Mouse (Mus musculus) kidney, embryonic 15.5 days (tissue): ENCODE measurements around the gene Ogt. TPM values are rescaled to one million over a fixed set of nuclear protein-coding genes. Genes with fewer than 3 reads are reported as not detected.

Experiments
- ATAC-seq: fragments of 200-750 bp; cut with Nextera tagmentation; replicated peaks from 2 replicates; pipeline ENCODE4 v1.8.0; 2017; ENCODE audit warnings: moderate TSS enrichment; ENCODE audit not compliant: low FRiP score
- H3K27ac ChIP-seq: fragments of 300-500 bp; sonication (generic); 2 replicates; pipeline ENCODE4 v1.5.1; 2015; ENCODE audit warnings: mild to moderate bottlenecking, inconsistent platforms
- H3K27me3 ChIP-seq: fragments of 300-500 bp; sonication (generic); 2 replicates; pipeline ENCODE4 v1.6.1; 2015; ENCODE audit warnings: inconsistent platforms
- H3K36me3 ChIP-seq: fragments of 300-500 bp; sonication (generic); 2 replicates; pipeline ENCODE4 v1.6.1; 2015; ENCODE audit warnings: inconsistent platforms
- H3K4me1 ChIP-seq: fragments of 300-500 bp; sonication (generic); 2 replicates; pipeline ENCODE4 v1.6.1; 2015; ENCODE audit warnings: inconsistent platforms
- H3K4me2 ChIP-seq: fragments of 300-500 bp; sonication (generic); 2 replicates; pipeline ENCODE4 v1.6.1; 2015; ENCODE audit warnings: moderate library complexity, mild to moderate bottlenecking, inconsistent platforms
- H3K4me3 ChIP-seq: fragments of 300-500 bp; sonication (generic); replicated peaks from 2 replicates; pipeline ENCODE4 v1.5.1; 2015; ENCODE audit warnings: mild to moderate bottlenecking, inconsistent platforms
- H3K9ac ChIP-seq: fragments of 300-500 bp; sonication (generic); 2 replicates; pipeline ENCODE4 v1.6.1; 2015; ENCODE audit warnings: mild to moderate bottlenecking, inconsistent platforms
- H3K9me3 ChIP-seq: fragments of 300-500 bp; sonication (generic); replicated peaks from 2 replicates; pipeline ENCODE4 v1.6.1; 2016; ENCODE audit warnings: inconsistent platforms
- WGBS: fragments of 180-500 bp; shearing (Covaris S2); methylation state at CpG from one replicate; pipeline ENCODE4 v1.1.7; 2015; ENCODE audit warnings: mixed read lengths; 5-methylcytosine and 5-hydroxymethylcytosine counted together
- polyA plus RNA-seq: library from polyadenylated mRNA; unstranded; fragments of >200 nt; fragmentation: Nextera tagmentation; extraction: Ambion mirVana; gene quantifications from 2 replicates; pipeline ENCODE4 v1.2.1, GENCODE M21; 2015

The Ogt gene
- 155 and 157 TPM in 2 replicates for polyA plus RNA-seq

DNA sequence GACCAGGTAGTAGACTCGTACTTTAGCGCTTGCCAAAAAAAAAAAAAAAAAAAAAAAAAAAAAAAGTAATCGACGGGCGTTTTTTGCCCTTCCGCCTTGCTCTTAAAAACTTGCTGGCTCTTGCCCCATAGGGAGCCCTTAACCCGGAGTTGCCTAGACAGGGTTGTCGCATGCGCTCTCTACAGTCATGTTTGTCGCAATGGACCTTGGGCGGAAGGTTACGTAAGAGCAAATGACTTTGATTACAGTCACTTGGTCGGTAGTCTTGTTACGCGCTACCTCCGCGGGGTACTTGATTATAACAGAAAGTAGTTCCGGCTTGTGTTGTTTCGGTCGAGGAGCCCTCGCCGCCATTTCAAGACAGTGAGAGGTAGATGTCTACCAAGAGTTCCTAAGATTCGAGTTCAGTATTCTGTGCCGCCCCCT, at the start of gene Ogt:
TSS of gene Ogt (plus strand) at position 320 of the 426 bp plus-strand sequence.
- peak within 1 kb of the TSS; percentile 72 for H3K9ac ChIP-seq
- H3K4me1 ChIP-seq, result 0 out of 2 replicates have a peak, but pooled peaks cover 4% of the 10 kb centered on the region
- H3K9me3 ChIP-seq, result no peaks in the 10 kb centered on the region
- H3K27ac ChIP-seq, result peak within 1 kb of the TSS; percentile 86
- H3K36me3 ChIP-seq, result peaks cover 5% of the 10 kb centered on the region; the same call in 1 of the 2 replicates
- WGBS, result 16% methylated on average over 24 of the region's 24 CpGs
- peak; percentile 94 for ATAC-seq
- peak within 1 kb of the TSS; percentile 57 for H3K4me2 ChIP-seq
- H3K4me3 ChIP-seq, result peak within 1 kb of the TSS; percentile 69
- H3K27me3 ChIP-seq, result peaks cover 55% of the 10 kb centered on the region

DNA sequence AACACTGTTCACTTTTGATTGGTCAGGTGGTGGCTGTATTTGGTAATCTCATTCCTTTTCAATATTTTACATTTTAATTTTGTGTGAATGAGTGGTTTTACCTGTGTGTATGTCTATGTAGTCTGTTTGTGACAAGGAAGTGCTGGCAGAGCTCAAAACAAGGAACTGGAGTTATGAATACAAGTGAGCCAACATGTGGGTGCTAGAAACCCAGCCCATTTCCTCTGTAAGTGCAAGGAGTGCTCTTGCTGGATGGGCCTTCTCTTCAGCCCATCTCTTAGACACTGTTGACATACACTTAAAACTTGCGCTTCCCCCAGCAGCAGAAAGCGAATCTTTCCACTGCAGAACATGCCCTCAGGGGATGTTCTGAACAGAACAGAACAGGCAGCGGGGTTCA, 23.7 kb upstream of the Ogt start:
- Histone ChIP-seq H3K27ac (no peak overlapping the region), H3K27me3 (peaks cover 24% of the 10 kb centered on the region; the same call in 1 of the 2 replicates), H3K4me1 (no peaks in the 10 kb centered on the region), H3K9ac (no peak overlapping the region), H3K9me3 (no peaks in the 10 kb centered on the region), H3K4me3 (no peak overlapping the region), H3K36me3 (no peaks in the 10 kb centered on the region), H3K4me2 (no peak overlapping the region)
- 88% methylated on average over 3 of the region's 3 CpGs for WGBS
- ATAC-seq, result no peak

DNA sequence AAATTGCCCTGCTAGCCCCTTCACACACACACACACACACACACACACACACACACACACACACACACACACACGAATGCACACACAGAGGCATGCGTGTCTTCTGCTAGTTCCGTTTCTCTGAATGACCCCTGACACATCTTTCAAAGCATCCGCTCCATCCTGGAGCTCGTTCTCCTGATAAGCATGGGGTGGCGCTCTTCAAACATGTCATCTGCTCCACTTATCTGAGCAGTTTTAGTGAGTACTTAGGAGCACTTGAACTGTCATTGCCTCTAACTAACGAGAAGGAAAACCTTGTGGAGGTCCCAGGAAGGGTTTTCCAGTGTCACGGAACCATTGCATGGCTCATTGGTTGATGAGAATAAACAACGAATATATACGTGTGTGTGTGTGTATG, 22.0 kb upstream of the Ogt start:
- no peak overlapping the region for H3K9ac ChIP-seq
- H3K27me3 ChIP-seq, result peaks cover 20% of the 10 kb centered on the region; the same call in 1 of the 2 replicates
- no peaks in the 10 kb centered on the region for H3K9me3 ChIP-seq
- no peak for ATAC-seq
- H3K36me3 ChIP-seq, result no peaks in the 10 kb centered on the region
- no peak overlapping the region for H3K4me2 ChIP-seq
- WGBS, result 67% methylated on average over 10 of the region's 10 CpGs
- H3K4me1 ChIP-seq, result no peaks in the 10 kb centered on the region
- H3K4me3 ChIP-seq, result no peak overlapping the region
- H3K27ac ChIP-seq, result no peak overlapping the region

DNA sequence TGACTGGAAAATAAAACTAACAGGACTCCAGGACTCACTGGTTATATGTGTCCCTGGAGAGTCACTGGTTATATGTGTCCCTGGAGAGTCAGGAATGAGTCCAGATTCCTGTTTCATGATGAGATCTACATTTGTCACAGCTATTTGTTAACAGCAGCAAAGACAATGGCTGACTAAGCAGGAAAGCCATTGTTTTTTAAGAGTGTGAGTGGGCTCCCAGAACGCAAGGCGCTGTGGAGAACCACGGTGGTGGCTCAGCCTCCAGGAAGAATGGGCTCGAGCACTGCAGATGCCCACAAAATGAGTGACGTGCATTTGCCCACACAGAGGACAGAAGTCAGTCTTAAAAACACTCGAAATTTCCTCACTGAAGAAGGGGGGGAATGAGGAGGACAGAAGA, 19.5 kb upstream of the Ogt start:
- Histone ChIP-seq H3K4me1 (no peaks in the 10 kb centered on the region), H3K27ac (no peak overlapping the region), H3K4me2 (no peak overlapping the region), H3K4me3 (no peak overlapping the region), H3K36me3 (no peaks in the 10 kb centered on the region), H3K27me3 (peaks cover 15% of the 10 kb centered on the region; the same call in 1 of the 2 replicates), H3K9ac (no peak overlapping the region), H3K9me3 (no peaks in the 10 kb centered on the region)
- 59% methylated on average over 6 of the region's 6 CpGs for WGBS
- ATAC-seq, result no peak

DNA sequence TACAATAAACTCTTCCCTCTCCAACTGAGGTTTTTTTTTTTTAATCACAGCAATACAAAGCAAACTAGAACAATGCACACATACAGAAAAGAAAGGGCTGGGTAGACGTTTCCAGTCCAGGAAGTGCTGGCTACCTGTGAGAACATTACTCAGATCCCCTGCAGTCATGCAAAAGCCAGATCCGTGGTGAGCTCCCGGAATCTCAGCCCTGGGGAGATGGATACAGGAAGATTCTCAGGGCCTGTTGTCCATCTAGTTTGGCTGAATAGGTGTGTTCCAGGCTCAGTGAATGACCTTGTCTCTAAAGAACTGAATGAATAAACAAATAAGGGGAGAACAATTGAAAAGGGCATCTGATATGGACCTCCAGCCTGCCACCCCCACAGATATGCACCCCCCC, 17.3 kb upstream of the Ogt start:
- no peaks in the 10 kb centered on the region for H3K36me3 ChIP-seq
- WGBS, result 67% methylated on average over 3 of the region's 3 CpGs
- ATAC-seq, result no peak
- H3K9ac ChIP-seq, result no peak overlapping the region
- H3K4me3 ChIP-seq, result no peak overlapping the region
- H3K27ac ChIP-seq, result no peak overlapping the region
- H3K4me2 ChIP-seq, result no peak overlapping the region
- H3K9me3 ChIP-seq, result no peaks in the 10 kb centered on the region
- no peaks in the 10 kb centered on the region for H3K4me1 ChIP-seq
- H3K27me3 ChIP-seq, result peaks cover 12% of the 10 kb centered on the region; the same call in 1 of the 2 replicates

DNA sequence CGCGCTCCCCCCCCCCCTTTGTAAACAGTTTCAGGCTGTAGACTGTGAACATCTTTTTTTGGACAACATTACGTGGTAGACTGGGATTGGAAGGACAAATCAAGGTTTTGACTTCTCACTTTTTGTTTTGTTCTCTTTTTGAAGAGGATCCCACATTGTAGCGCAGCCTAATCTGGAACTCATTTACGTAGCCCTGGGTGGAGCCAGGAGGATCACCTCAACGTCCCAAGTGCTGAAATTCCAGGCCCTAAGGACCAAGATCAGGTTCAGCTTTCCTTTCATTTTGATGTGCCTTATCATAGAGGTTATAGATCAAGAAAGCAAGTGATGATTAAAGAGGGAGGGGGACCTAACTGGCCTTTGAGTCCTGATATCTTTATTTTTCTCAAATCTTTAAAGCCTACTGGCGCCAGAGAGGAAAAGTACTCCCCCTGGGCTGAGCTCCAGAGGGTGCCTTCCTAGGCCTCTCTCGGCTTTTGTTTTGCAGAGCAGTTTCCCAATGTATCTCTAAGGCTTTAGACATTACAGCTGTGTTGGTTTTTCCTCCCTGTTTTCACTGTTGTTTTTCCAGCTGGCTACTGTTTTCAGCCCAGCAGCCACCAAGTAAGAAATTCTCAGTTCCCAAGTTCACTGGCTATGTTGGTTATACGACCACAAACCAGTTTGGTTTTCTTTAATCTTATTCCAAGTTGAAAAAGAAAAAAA, 2.9 kb upstream of the Ogt start:
- ATAC-seq, result no peak
- Histone ChIP-seq H3K36me3 (no peaks in the 10 kb centered on the region), H3K4me1 (no peaks in the 10 kb centered on the region), H3K4me2 (no peak overlapping the region), H3K9ac (no peak overlapping the region), H3K4me3 (no peak overlapping the region), H3K27me3 (peaks cover 48% of the 10 kb centered on the region), H3K27ac (peak overlapping the region; percentile 27; the same call in 1 of the 2 replicates), H3K9me3 (no peaks in the 10 kb centered on the region)
- WGBS, result 33% methylated on average over 8 of the region's 9 CpGs

DNA sequence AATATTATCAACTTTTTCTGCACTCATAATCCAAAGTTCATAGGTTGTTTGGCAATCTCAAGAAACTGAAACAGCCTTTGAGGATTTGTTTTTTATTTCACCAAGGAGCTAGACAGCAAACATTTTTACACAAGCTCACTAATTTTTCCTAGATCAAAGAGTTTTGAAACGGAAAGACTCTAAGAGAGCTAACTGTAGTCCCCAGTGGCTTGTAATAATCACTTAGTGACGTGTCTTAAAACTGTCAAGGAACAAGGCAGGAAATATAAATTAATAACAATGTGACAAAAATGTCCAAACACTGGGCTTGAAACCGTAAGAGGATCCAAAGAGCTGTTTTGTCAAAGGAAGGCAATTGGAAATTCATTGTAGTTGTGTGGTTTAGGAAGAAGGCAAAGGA, 1.0 kb upstream of the Ogt start:
- H3K36me3 ChIP-seq, result peaks cover 2% of the 10 kb centered on the region; the same call in 1 of the 2 replicates
- H3K9ac ChIP-seq, result no peak overlapping the region
- H3K27me3 ChIP-seq, result peaks cover 53% of the 10 kb centered on the region
- no peak for ATAC-seq
- H3K4me2 ChIP-seq, result peak overlapping the region; percentile 53
- peak overlapping the region; percentile 69; the same call in 1 of the 2 replicates for H3K4me3 ChIP-seq
- 26% methylated on average over 3 of the region's 3 CpGs for WGBS
- H3K9me3 ChIP-seq, result no peaks in the 10 kb centered on the region
- H3K4me1 ChIP-seq, result 0 out of 2 replicates have a peak, but pooled peaks cover 4% of the 10 kb centered on the region
- H3K27ac ChIP-seq, result 0 out of 2 replicates have a peak overlapping the region, but pooled peaks have one; percentile 6

DNA sequence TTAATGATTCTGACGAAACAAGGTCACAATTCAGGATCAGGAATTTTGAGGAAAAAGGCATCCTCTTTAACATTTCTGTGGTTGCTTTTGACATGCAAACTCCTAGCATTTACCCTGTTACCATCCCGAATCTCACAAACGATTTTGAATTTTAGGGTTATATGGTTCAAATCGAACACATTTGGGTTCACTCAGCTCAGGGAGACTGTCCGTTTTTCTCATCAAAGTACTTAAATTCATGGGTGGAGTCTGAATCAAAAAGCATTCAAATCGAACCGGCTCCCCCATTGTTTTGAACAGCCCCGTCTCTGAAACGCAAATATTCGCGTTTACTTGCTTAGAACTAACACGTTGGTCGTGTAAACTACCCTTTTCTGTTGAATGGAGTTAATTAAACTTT, 554 bp upstream of the Ogt start:
- Histone ChIP-seq H3K4me1 (0 out of 2 replicates have a peak, but pooled peaks cover 4% of the 10 kb centered on the region), H3K9ac (peak overlapping the region; percentile 38; the same call in 1 of the 2 replicates), H3K27ac (peak overlapping the region; percentile 73), H3K27me3 (peaks cover 55% of the 10 kb centered on the region), H3K9me3 (no peaks in the 10 kb centered on the region), H3K36me3 (peaks cover 5% of the 10 kb centered on the region; the same call in 1 of the 2 replicates), H3K4me2 (peak overlapping the region; percentile 53), H3K4me3 (peak overlapping the region; percentile 69)
- WGBS, result 14% methylated on average over 13 of the region's 13 CpGs
- no peak for ATAC-seq

DNA sequence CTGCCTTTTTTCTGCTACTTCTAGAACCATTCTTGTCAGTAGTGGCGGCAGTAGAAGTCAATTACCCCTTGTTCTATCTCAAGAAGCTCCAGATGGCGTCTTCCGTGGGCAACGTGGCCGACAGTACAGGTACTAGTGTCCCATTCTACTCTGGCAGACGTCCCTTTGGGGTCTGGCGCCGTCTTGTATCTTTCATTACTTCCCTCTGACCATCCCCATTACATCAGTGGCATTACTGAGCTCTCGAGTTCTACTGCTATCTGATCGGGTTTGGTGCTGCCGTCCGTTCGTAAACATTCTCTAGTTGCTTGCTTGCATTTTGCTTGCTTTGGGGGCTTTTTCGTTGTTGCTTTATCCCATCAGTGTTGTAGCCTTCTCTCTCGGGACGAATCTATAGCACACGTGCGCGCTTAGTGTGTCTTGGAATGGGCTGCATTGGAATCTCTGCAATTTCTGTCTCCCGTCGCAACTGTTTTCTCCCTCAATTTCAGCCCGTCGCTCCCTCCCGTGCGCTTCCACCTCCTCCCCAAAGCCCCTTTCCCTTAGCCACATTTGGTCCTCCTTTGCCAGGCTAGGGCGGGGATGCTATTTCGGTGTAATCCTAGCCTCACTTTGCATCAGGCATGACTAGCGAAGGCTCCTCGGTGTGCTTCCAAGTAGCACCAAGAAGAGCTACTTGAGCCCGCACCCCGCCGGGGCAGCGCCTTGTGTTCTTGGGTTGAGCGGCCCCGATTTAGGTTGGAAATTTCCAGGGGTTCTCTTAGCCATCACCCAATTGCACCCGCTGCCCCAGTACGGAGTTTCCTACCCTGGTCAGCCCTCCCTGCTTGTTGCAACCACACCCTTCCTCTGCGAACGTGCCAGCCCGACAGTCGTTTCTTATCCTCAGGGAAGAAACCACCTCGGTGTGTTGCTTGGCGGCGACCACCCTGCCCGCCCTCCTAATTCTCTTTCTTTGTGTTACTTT, 617 bp downstream of the Ogt start:
- H3K4me1 ChIP-seq, result 0 out of 2 replicates have a peak, but pooled peaks cover 4% of the 10 kb centered on the region
- no peaks in the 10 kb centered on the region for H3K9me3 ChIP-seq
- ATAC-seq, result peak; percentile 61
- H3K27me3 ChIP-seq, result peaks cover 53% of the 10 kb centered on the region
- H3K9ac ChIP-seq, result peak overlapping the region; percentile 72
- H3K4me3 ChIP-seq, result peak overlapping the region; percentile 69
- peak overlapping the region; percentile 86 for H3K27ac ChIP-seq
- H3K4me2 ChIP-seq, result peak overlapping the region; percentile 57
- H3K36me3 ChIP-seq, result peaks cover 8% of the 10 kb centered on the region; the same call in 1 of the 2 replicates
- 16% methylated on average over 45 of the region's 45 CpGs for WGBS

DNA sequence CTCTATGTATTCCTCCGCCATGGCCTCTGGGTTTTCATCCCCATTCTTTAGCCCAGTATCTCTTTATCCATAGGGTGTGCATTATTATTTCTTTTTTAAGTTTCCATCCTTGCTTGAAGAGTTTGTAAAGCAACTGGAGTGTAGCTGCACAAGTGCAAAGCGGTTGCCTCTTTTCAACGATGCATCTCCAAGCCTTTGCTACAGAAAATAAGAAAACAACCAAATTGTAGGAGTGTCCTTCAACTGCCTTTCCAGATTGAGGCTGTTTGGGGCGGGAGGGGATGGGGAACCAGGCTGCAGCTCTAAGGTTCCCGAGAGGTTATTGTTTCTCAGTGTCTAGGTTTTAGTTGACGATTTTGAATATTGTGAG, 1.3 kb downstream of the Ogt start:
- peak overlapping the region; percentile 69 for H3K4me3 ChIP-seq
- H3K9ac ChIP-seq, result peak overlapping the region; percentile 72
- H3K27me3 ChIP-seq, result peaks cover 48% of the 10 kb centered on the region
- peak overlapping the region; percentile 57 for H3K4me2 ChIP-seq
- no peak for ATAC-seq
- peak overlapping the region; percentile 86 for H3K27ac ChIP-seq
- 0 out of 2 replicates have a peak, but pooled peaks cover 4% of the 10 kb centered on the region for H3K4me1 ChIP-seq
- peaks cover 10% of the 10 kb centered on the region; the same call in 1 of the 2 replicates for H3K36me3 ChIP-seq
- H3K9me3 ChIP-seq, result no peaks in the 10 kb centered on the region
- WGBS, result 11% methylated on average over 6 of the region's 6 CpGs

DNA sequence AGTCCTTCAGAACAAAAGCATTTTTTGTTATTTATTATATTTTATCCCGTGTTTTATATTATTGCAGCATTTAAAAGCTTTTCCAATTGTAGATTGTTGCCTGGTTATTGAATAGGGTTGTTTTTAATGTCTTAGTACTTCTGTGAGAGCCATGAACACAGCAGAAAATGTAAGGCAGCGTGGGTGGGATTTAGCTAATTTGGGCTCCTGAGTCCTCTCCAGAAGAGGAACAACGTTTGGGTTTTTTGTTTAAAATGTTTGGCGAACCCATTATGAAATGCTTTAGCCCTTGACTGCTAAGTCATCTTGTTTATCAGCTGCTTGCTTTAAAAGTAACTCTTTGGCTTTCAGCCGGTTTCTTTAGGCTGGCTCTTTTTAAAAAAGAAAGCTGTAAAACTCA, 2.2 kb downstream of the Ogt start:
- no peak overlapping the region for H3K27ac ChIP-seq

More for the DNA sequence above, 2.2 kb downstream of the Ogt start:
- peak overlapping the region; percentile 57 for H3K4me2 ChIP-seq
- peaks cover 14% of the 10 kb centered on the region; the same call in 1 of the 2 replicates for H3K36me3 ChIP-seq
- peaks cover 41% of the 10 kb centered on the region for H3K27me3 ChIP-seq
- no peak for ATAC-seq
- no peak overlapping the region; the same call in 1 of the 2 replicates for H3K9ac ChIP-seq
- H3K4me1 ChIP-seq, result 0 out of 2 replicates have a peak, but pooled peaks cover 4% of the 10 kb centered on the region
- 16% methylated on average over 5 of the region's 5 CpGs for WGBS
- H3K9me3 ChIP-seq, result no peaks in the 10 kb centered on the region
- H3K4me3 ChIP-seq, result peak overlapping the region; percentile 69
